Mouse (Mus musculus): ENCODE measurements around the gene Med20.

DNA sequence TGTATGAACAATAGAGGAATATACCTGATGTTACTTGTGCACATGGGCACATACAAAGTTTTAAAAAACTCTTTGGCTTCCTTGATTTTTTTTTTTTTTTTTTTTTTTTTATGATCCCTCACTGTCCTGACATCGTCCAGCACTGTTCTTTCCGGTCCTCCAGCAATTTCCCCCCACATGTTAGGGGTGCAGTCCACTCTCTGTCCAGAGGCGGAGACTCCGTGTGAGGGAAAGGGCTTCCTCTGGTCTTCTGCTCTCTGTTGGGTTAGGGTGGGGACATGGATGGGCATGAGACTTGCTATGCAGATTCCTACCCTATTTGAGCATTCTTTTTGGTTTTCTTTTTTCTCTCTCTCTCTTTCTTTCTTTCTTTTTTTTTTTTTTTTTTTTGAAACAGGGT lies 46.5 kb downstream of the Med20 start:
- TF ChIP-seq CTCF (IDR thresholded peaks at IDR 0.05; ENCODE audit: extremely low read depth, insufficient read depth, insufficient read length, insufficient replicate concordance) (no peak), POLR2A (IDR thresholded peaks at IDR 0.05; ENCODE audit: low read depth, low read length) (no peak)

Data from spleen, adult 2 months (tissue).